Mouse (Mus musculus) liver, embryonic 14.5 days (tissue): ENCODE results near the gene Hyal2.

Source experiments
- CTCF ChIP-seq: IDR thresholded peaks from 2 replicates; pipeline ENCODE4 v1.5.1; 2016; ENCODE audit warnings: antibody characterized with exemption, low read depth, control low read depth
- EP300 ChIP-seq: IDR thresholded peaks from 2 replicates; pipeline ENCODE4 v1.6.1; 2016; ENCODE audit warnings: antibody characterized with exemption, low read depth

- TF ChIP-seq CTCF (no peak), EP300 (no peak)
Observed at GRCm38 (mm10) chr9:107541005-107541404, 26.7 kb upstream of the Hyal2 start.
